Mouse (Mus musculus): Measurements from ENCODE around the gene Hist3h2a.
"Not testable (repeated sequence)": the region's sequence is repeated elsewhere in the genome, so short reads cannot be mapped to it uniquely, and the experiment has no call there.

Gene Hist3h2a

DNA sequence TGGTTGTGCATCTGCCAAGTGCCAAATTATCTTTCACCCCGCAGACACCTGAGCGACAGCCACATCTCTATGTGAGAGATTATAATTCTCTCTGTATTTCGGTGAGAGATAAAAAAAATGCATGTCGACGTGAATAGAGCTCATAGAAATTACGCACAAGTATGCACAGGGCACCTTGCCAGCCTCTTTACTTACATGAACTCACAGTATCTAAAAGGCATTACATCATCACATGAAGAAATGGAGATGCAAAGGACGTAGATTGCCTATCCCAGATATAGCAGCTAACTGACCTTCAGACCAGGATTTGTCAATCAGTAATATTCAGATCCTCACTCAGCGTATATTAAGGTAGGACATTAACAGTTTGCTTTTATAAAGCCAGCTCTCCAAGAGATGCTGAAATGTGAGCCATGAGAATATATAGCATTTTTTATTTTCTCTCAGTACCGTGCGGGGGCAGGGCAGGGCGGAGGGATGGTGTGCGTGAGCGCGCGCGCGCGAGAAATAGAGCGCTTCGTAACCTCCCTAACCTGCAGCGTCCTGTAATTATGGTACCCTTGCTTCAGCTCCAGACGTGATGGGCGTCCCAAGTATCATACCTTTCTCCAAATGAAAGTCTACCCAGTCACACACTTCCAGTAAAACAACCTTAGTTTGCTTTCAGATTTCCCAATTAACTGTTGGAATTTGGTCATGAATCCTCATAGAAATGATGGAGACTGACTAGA is 6.5 kb upstream of the Hist3h2a start:
- DNase-seq (ENCODE audit: low spot score) = no peak

DNA sequence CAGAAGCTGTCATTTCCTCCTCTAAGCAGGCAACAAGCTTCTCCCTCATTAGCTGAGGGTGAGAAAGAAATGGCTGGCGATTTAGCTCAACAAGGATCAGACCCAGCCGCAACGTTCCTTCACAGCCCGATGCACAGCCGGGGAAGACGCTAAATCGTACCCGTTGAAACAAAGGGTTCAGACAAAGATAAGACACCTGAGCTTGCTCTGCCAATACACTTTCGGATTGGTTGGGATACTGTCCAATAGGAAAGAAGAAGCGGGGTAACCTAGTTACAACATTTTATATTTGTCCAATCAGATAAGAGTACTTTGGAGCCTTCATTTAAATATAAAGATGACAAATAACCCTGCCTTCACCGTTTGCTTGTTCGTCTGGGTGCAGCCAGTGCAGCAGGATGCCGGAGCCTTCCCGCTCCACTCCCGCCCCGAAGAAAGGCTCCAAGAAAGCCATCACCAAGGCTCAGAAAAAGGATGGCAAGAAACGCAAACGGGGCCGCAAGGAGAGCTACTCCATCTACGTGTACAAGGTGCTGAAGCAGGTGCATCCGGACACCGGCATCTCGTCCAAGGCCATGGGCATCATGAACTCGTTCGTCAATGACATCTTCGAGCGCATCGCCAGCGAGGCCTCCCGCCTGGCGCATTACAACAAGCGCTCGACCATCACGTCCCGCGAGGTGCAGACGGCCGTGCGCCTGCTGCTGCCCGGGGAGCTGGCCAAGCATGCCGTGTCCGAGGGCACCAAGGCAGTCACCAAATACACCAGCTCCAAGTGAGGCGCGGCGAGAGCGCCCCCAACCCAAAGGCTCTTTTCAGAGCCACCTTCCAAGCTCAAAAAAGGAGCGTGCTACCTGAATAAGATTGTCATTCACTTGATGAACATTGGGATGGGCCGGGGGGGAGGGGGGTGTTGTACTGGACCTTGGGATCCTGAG is 5.7 kb upstream of the Hist3h2a start, which contains the start of gene Hist3h2ba:
TSS of gene Hist3h2ba (plus strand) at position 379 of the 938 bp plus-strand sequence.
- peak; percentile 57 for DNase-seq (ENCODE audit: low spot score)

DNA sequence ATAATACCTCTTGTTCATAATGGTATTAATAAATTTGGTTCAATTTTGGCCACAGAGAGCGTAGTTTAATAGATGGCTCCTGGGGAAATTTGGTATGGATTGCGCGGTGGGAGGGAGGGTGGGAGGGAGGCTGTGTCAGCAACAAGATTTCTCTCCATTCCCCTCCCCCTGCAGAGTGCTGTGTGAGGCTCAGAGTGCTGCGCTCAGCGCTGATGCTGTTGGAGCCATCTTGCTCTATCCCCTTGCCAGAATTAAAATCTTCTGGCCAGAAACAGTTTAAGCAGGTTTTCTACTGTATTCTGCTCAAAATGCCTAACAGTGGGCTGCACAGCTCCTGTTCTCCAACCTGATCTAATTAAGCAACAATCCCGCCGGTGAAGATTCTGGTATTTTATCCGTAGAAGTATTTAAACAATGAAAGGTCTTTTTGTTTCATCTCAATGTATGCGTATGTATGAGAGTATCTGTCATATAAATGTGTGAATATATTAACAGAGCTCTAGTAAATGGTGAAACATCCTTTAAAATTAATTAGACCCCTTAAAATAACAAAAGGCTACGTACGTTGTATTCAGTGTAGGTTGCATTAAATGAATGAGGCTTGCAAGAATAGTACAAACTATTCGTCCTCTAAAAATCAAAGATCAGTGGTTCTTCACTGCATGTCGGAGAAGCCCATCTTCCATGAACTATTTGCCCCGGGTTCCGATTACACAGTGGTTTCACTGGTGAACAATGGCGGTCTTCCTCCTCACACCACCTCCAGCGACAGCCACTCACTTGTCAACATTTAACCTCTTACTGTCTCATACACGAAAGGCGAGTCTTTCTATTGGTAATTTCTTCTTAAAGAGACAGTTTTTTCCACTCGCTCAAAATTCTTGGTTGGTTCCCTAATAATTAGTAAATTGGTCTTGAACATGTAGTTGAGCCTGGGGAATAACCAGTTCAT is 4.7 kb upstream of the Hist3h2a start:
- no peak for DNase-seq (ENCODE audit: low spot score)

DNA sequence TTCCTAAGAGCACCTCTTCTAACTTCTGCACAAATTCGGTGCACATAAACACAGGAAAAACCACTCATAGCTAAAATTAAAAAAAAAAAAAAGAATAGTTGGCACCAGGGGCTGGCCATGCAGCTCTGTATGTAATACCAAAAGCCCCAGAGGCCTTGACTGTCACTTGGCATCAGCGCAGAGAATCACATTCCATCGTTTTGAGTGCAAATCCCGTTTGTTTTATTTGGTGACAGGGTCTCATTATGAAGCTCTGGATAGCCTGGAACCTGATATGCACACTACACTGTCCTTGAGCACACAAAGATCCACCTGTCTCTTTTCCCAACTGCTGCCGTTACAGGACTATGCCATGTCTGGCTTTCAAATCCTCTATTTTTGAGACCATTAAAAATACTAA is 3.3 kb upstream of the Hist3h2a start:
- DNase-seq (ENCODE audit: low spot score) = no peak

GRCm38 (mm10) chr11:58953351-58954169 is 925 bp upstream of the Hist3h2a start:
- peak; percentile 53 for DNase-seq (ENCODE audit: low spot score)

DNA sequence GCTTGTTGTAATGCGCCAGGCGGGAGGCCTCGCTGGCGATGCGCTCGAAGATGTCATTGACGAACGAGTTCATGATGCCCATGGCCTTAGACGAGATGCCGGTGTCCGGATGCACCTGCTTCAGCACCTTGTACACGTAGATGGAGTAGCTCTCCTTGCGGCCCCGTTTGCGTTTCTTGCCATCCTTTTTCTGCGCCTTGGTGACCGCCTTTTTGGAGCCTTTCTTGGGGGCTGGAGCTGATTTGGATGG is 390 bp upstream of the Hist3h2a start:
- DNase-seq (ENCODE audit: low spot score) = not testable (repeated sequence)

- DNase-seq (ENCODE audit: low spot score) = peak; percentile 48
These were observed 820 bp downstream of the Hist3h2a start for GRCm38 (mm10) chr11:58955143-58955867.

DNA sequence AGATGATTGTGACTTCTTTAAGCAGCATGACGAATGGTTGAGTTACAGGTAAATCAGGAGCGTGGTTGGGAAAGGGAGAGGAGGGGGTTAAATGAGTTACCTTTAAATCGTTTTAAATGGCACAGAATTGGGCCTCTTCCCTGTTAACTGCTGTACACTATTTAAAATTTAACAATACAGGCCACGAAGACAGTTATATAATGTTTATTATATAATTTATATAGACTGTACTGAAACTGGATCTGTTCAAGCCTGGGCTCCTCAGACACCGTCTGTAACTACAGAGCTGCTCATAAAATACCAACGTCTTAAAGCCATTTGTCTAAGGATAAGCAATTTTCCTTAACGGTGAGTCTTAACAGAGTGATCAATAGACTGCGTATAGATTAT is 1.4 kb downstream of the Hist3h2a start:
- no peak for DNase-seq (ENCODE audit: low spot score)

DNA sequence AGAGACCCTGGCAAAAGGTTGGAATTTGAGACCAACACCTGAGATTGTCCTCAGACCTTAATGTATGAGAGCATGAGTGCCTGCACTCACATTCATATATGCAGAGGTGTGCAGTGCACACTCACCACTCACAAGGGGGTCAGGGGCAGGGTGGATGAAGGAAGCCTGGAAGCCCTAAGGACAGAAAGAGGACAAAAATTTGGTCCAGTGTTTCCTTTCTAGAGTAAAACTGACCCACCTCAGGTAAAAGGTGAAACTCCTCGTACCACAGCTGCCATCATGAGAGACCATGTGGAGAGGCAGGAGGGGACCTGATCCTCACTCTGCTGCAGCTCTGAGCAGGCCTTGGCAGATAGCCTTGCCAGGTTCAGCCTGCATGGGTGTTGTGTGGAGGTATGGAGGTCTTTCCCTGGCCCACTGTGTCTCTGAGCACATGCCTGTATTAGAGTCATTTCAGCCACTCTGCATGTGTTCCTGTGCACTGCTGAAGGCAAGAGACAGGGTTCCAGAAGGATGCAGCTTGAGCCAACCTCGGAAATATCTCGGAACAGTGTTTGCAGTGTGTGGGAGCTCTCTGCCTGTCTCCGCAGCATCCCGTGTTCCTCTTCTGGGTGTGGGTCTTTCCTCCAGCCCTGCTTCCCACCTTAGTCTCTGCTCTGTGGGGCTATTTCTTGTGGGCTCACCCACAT is 2.9 kb downstream of the Hist3h2a start:
- DNase-seq (ENCODE audit: low spot score) = no peak

- no peak for DNase-seq (ENCODE audit: low spot score)
These were observed 4.1 kb downstream of the Hist3h2a start for GRCm38 (mm10) chr11:58958536-58958935.

DNA sequence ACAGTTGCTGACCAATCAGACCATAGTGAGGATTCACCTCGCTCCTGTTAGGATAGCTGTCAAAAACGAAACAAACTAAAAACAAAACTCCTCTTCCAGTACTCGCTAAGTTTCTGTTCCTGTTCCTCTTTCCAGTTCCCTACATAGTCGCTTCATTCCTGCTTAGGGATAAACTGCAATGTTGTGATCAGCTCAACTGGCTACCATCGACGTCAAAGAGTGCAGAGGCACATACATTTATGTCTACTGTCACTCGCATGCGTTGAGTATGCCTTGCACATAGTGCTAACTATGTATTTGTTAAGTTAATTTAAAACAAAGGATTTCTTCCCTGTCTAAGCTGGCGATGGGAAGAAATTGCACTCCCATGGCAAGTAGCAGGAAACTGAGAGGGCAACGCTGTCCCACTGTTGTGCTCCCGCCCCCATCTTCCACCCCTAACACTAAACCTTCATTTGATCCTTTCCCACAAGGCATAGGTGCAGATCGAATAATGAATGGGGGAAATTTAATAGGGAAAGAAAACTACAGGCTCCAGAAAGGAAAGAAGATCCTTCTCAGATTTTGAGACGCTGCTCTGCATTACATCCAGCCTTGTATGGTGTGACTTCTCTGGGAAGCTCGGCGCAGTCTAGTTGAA is 4.8 kb downstream of the Hist3h2a start:
- DNase-seq (ENCODE audit: low spot score) = no peak

DNA sequence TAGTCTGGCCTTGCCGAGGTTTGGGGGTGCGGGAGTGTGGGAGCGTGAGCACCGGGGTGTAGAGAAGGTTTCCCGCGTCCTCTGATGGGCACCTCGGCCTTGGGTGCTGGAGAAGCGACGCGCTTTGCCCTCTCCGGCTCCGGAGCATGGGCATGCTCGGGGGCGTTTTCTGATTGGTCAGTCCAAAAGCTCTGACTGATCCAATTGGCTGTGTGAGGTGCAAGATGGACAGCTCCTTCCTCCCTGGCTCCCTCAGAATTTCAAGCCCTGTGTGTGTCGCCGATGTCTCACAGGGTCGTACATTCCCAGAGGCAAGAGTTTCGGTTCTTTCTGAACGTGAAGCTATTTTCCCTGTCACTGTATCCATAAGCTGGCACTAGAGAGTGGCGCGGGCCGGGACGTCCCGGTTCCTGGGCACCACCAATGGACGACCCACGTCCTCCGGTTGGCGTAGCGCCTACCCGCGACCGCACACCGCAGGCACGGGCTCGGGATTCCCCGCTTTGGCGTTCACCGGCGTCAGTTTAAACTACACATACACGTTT is 5.5 kb downstream of the Hist3h2a start:
- peak; percentile 89 for DNase-seq (ENCODE audit: low spot score)

DNA sequence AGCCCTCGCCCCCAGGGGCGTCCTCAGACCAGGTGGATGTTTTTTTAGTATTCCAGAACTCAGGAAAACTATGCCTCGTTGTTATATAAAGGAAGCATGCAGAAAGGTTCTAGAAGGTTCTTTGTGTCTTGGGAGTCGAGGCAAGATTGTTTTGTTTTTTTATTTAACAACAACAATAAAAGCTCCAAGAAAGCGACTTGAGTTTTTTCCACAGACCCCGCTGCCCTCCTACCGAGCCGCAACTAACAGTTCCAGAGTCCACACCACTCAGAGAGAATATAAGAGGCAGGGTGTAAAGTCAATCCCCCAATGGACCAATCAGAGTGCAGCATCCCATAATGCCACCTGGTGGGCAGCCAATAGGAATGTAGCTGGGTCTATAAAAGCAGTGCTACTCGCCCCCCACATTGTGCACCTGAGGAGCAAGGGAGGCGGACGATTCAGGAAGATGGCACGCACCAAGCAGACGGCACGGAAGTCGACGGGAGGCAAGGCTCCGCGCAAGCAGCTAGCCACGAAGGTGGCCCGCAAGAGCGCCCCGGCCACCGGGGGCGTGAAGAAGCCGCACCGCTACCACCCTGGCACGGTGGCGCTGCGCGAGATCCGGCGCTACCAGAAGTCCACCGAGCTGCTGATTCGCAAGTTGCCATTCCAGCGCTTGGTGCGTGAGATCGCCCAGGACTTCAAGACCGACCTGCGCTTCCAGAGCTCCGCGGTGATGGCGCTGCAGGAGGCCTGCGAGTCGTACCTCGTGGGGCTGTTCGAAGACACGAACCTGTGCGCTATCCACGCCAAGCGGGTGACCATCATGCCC is 7.1 kb downstream of the Hist3h2a start:
- DNase-seq (ENCODE audit: low spot score) = no peak

GRCm38 (mm10) chr11:58963543-58963942 is 9.1 kb downstream of the Hist3h2a start:
- no peak for DNase-seq (ENCODE audit: low spot score)

DNA sequence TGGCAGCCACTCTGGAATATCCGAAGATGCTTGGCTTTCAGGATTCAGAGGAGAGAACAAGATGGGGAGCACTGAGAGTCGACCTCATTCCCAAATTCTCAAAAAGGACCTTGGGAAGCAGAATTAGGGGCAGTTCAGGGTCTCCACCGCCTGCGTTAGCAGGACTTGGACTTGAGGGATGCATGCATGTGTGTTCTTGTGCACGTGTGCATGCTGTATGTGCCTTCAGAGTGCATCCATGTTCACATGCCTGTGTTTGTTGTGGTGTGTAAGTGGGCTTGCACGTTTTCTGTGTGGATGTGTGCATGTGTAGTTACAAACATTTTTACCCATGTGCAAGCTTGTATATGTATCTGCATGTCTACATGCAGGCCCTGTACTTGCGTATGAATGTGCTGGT is 9.7 kb downstream of the Hist3h2a start:
- DNase-seq (ENCODE audit: low spot score) = no peak

DNA sequence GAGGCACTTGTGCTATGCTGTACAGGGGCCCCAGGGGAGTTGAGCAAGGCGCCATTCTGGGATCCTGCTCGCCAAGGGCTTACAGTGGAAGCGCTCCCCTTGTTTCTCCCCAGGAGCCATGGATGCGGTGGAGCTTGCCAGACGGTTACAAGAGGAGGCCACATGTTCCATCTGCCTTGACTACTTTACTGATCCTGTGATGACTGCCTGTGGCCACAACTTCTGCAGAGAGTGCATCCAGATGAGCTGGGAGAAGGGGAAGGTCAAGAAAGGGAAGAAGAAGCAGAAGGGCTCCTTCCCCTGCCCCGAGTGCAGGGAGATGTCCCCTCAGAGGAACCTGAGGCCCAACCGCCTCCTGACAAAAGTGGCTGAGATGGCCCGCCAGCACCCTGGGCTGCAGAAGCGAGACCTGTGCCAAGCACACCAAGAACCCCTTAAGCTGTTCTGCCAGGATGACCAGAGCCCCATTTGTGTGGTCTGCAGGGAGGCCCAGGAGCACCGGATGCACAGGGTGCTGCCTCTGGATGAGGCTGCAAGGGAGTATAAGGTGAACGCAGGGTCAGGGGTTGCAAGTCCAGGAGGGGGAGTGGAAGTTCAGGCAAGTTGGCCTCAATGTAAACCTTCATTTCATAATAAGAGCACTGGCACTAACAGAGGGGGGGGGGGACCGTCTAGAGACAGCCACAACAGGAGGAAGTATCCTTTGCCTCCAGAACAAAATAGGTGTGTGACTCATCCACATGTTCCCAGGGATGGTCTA is 10.7 kb downstream of the Hist3h2a start:
- no peak for DNase-seq (ENCODE audit: low spot score)

DNA sequence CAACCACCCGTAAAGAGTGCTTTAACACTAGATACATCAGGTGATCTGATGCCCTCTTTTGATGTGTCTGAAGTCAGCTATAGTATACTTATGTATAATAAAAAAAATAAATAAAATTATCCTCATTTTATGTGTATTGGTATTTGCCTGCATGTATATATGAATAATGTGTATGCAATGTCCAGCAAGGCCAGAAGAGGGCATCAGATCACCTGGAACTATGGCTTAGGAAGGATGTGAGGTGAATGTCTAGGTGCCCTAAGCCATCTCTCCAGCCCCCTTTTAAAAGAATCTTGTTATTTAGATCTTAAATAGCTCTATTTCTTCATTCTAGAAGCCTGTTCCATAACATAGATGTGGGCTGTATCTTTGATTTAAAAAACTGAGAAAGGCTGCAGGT is 12.9 kb downstream of the Hist3h2a start:
- peak; percentile 47 for DNase-seq (ENCODE audit: low spot score)

- DNase-seq (ENCODE audit: low spot score) = no peak
These were observed 14.1 kb downstream of the Hist3h2a start for GRCm38 (mm10) chr11:58968551-58968950.
